Mouse (Mus musculus): ENCODE measurements around the gene Zic1. TPM values are rescaled to one million over a fixed set of nuclear protein-coding genes. Genes with fewer than 3 reads are reported as not detected.

Zic1 gene
- polyA plus RNA-seq, 1 experiment from 2014 or later: not detected

DNA sequence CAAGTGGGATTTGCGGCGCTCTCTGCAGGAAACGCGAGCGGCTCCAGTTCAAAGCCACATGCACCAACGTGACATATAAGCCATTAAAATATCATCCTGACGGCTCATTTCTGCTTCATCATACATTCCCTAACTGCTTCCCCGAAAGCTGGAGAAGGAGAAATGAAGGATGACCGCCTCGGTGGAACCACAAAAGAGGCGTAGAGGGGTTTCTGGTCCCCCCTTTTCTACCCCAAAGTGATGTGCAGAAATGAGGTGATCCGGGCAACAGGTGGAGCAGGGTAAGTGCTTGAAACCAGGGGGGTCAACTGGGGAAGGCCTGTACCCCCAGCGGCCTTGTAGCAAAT lies 3.3 kb upstream of the Zic1 start:
- H3K9me3 ChIP-seq (ENCODE audit: control insufficient read depth, low read length): no peaks in the 10 kb centered on the region
- peaks cover 23% of the 10 kb centered on the region; the same call in 1 of the 2 replicates for H3K27me3 ChIP-seq (ENCODE audit: control insufficient read depth, insufficient read depth, low read length)
- H3K4me1 ChIP-seq (replicated peaks; ENCODE audit: control insufficient read depth, insufficient read depth): no peaks in the 10 kb centered on the region; the same call in 1 of the 2 replicates
- no peak for ATAC-seq (ENCODE audit: low FRiP score, low TSS enrichment)
- H3K36me3 ChIP-seq (ENCODE audit: control insufficient read depth, insufficient read depth, low read length): no peaks in the 10 kb centered on the region
- DNase-seq (ENCODE audit: low spot score): no peak
- 3% methylated on average over 13 of the region's 13 CpGs for WGBS
- no peak overlapping the region for H3K4me3 ChIP-seq (ENCODE audit: low read depth, low read length)
- TF ChIP-seq EP300 (optimal IDR thresholded peaks at IDR 0.05) (no peak), CTCF (IDR thresholded peaks at IDR 0.05; ENCODE audit: low read depth) (no peak)
- no peak overlapping the region for H3K4me2 ChIP-seq (replicated peaks; ENCODE audit: low read depth)
- H3K27ac ChIP-seq (replicated peaks): no peak overlapping the region
- H3K9ac ChIP-seq (ENCODE audit: low read length): no peak overlapping the region

DNA sequence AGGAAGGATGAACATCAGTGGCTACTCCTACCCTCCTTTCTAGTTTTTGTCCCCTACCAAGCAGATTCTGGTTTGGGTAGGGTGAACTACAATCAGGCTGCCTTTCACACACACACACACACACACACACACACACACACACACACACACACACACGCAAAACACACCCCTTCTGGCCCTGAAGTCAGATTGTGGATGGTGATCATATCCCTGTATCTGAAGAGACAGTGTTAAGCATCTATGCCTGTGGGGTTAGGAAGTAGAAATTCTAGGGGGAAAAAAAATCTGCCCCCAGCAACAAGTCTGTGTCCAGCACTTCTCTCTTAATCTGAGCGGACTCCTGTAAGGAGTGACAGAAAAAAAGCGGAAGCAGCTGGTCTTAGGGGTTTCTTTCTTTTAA lies 2.5 kb upstream of the Zic1 start:
- ATAC-seq (ENCODE audit: low FRiP score, low TSS enrichment): no peak
- H3K27me3 ChIP-seq (ENCODE audit: control insufficient read depth, insufficient read depth, low read length): peaks cover 24% of the 10 kb centered on the region; the same call in 1 of the 2 replicates
- no peak overlapping the region for H3K27ac ChIP-seq (replicated peaks)
- TF ChIP-seq EP300 (optimal IDR thresholded peaks at IDR 0.05): no peak
- no peak for TF ChIP-seq CTCF (IDR thresholded peaks at IDR 0.05; ENCODE audit: low read depth)
- DNase-seq (ENCODE audit: low spot score): no peak
- no peaks in the 10 kb centered on the region; the same call in 1 of the 2 replicates for H3K4me1 ChIP-seq (replicated peaks; ENCODE audit: control insufficient read depth, insufficient read depth)
- no peak overlapping the region for H3K4me2 ChIP-seq (replicated peaks; ENCODE audit: low read depth)
- no peaks in the 10 kb centered on the region for H3K9me3 ChIP-seq (ENCODE audit: control insufficient read depth, low read length)
- WGBS: 4% methylated on average over 3 of the region's 3 CpGs
- H3K9ac ChIP-seq (ENCODE audit: low read length): no peak overlapping the region
- H3K36me3 ChIP-seq (ENCODE audit: control insufficient read depth, insufficient read depth, low read length): no peaks in the 10 kb centered on the region
- H3K4me3 ChIP-seq (ENCODE audit: low read depth, low read length): no peak overlapping the region

- Histone ChIP-seq H3K9me3 (ENCODE audit: control insufficient read depth, low read length) (no peaks in the 10 kb centered on the region), H3K36me3 (ENCODE audit: control insufficient read depth, insufficient read depth, low read length) (no peaks in the 10 kb centered on the region), H3K4me3 (ENCODE audit: low read depth, low read length) (no peak overlapping the region), H3K27ac (replicated peaks) (no peak overlapping the region), H3K27me3 (ENCODE audit: control insufficient read depth, insufficient read depth, low read length) (peaks cover 31% of the 10 kb centered on the region), H3K9ac (ENCODE audit: low read length) (no peak overlapping the region), H3K4me2 (replicated peaks; ENCODE audit: low read depth) (no peak overlapping the region), H3K4me1 (replicated peaks; ENCODE audit: control insufficient read depth, insufficient read depth) (no peaks in the 10 kb centered on the region; the same call in 1 of the 2 replicates)
- DNase-seq (ENCODE audit: low spot score) (no peak), ATAC-seq (ENCODE audit: low FRiP score, low TSS enrichment) (no peak)
- TF ChIP-seq CTCF (IDR thresholded peaks at IDR 0.05; ENCODE audit: low read depth): no peak
- no peak for TF ChIP-seq EP300 (optimal IDR thresholded peaks at IDR 0.05)
- 3% methylated on average over 30 of the region's 30 CpGs for WGBS
These were observed 1.6 kb upstream of the Zic1 start for GRCm38 (mm10) chr9:91366999-91367811.

- no peaks in the 10 kb centered on the region; the same call in 1 of the 2 replicates for H3K4me1 ChIP-seq (replicated peaks; ENCODE audit: control insufficient read depth, insufficient read depth)
- DNase-seq (ENCODE audit: low spot score): no peak
- no peak overlapping the region for H3K9ac ChIP-seq (ENCODE audit: low read length)
- WGBS: 3% methylated on average over 17 of the region's 18 CpGs
- no peak for ATAC-seq (ENCODE audit: low FRiP score, low TSS enrichment)
- no peak overlapping the region for H3K27ac ChIP-seq (replicated peaks)
- no peak overlapping the region for H3K4me2 ChIP-seq (replicated peaks; ENCODE audit: low read depth)
- no peak overlapping the region for H3K4me3 ChIP-seq (ENCODE audit: low read depth, low read length)
- TF ChIP-seq CTCF (IDR thresholded peaks at IDR 0.05; ENCODE audit: low read depth) (no peak), EP300 (optimal IDR thresholded peaks at IDR 0.05) (no peak)
- peaks cover 37% of the 10 kb centered on the region for H3K27me3 ChIP-seq (ENCODE audit: control insufficient read depth, insufficient read depth, low read length)
- no peaks in the 10 kb centered on the region for H3K9me3 ChIP-seq (ENCODE audit: control insufficient read depth, low read length)
- H3K36me3 ChIP-seq (ENCODE audit: control insufficient read depth, insufficient read depth, low read length): no peaks in the 10 kb centered on the region
These were observed 802 bp upstream of the Zic1 start for GRCm38 (mm10) chr9:91366226-91366998.

- Histone ChIP-seq H3K27me3 (ENCODE audit: control insufficient read depth, insufficient read depth, low read length) (peaks cover 37% of the 10 kb centered on the region), H3K4me1 (replicated peaks; ENCODE audit: control insufficient read depth, insufficient read depth) (no peaks in the 10 kb centered on the region; the same call in 1 of the 2 replicates), H3K4me2 (replicated peaks; ENCODE audit: low read depth) (peak overlapping the region; percentile 52), H3K9me3 (ENCODE audit: control insufficient read depth, low read length) (no peaks in the 10 kb centered on the region), H3K36me3 (ENCODE audit: control insufficient read depth, insufficient read depth, low read length) (no peaks in the 10 kb centered on the region), H3K4me3 (ENCODE audit: low read depth, low read length) (peak overlapping the region; percentile 37), H3K9ac (ENCODE audit: low read length) (no peak overlapping the region), H3K27ac (replicated peaks) (no peak overlapping the region)
- no peak for TF ChIP-seq EP300 (optimal IDR thresholded peaks at IDR 0.05)
- TF ChIP-seq CTCF (IDR thresholded peaks at IDR 0.05; ENCODE audit: low read depth): no peak
- no peak for DNase-seq (ENCODE audit: low spot score)
- ATAC-seq (ENCODE audit: low FRiP score, low TSS enrichment): 0 out of 2 replicates have a peak, but pooled peaks have one; percentile 18
- WGBS: under 1% methylated on average over 41 of the region's 42 CpGs
These were observed 574 bp downstream of the Zic1 start for GRCm38 (mm10) chr9:91364971-91365501.

All from stomach, postnatal 0 days (tissue).